Mouse (Mus musculus) intestine, postnatal 0 days (tissue): ENCODE measurements at regions not wholly inside any gene's neighbourhood (a gene's known extent, or its start where the extent isn't known, plus 50 kb on each side); places are given as distances from the start of the nearest gene placed in this dataset.

Source experiments
- ATAC-seq: fragments of 200-750 bp; cut with Nextera tagmentation; 2 replicates; pipeline ENCODE4 v1.8.0; 2017; ENCODE audit warnings: mild to moderate bottlenecking, moderate TSS enrichment, moderate library complexity
- H3K27ac ChIP-seq: fragments of 300-500 bp; sonication (generic); 2 replicates; pipeline ENCODE4 v1.5.1; 2014; ENCODE audit warnings: mild to moderate bottlenecking, low read depth, low read length, moderate library complexity
- H3K27me3 ChIP-seq: fragments of 300-500 bp; sonication (generic); replicated peaks from 2 replicates; pipeline ENCODE4 v1.6.1; 2014; ENCODE audit warnings: low read length, mixed read lengths; ENCODE audit not compliant: control insufficient read depth, insufficient read depth
- H3K36me3 ChIP-seq: fragments of 300-500 bp; sonication (generic); 2 replicates; pipeline ENCODE4 v1.6.1; 2014; ENCODE audit warnings: mild to moderate bottlenecking, moderate library complexity; ENCODE audit not compliant: control insufficient read depth, insufficient read depth
- H3K4me1 ChIP-seq: fragments of 300-500 bp; sonication (generic); replicated peaks from 2 replicates; pipeline ENCODE4 v1.6.1; 2014; ENCODE audit warnings: antibody characterized with exemption, low read length, mixed read lengths; ENCODE audit not compliant: control insufficient read depth, insufficient read depth
- H3K4me2 ChIP-seq: fragments of 300-500 bp; sonication (generic); replicated peaks from 2 replicates; pipeline ENCODE4 v1.6.1; 2014; ENCODE audit warnings: low read depth, mild to moderate bottlenecking, moderate library complexity
- H3K4me3 ChIP-seq: fragments of 300-500 bp; sonication (generic); 2 replicates; pipeline ENCODE4 v1.5.1; 2014; ENCODE audit warnings: low read depth, low read length
- H3K9ac ChIP-seq: fragments of 300-500 bp; sonication (generic); 2 replicates; pipeline ENCODE4 v1.6.1; 2014; ENCODE audit warnings: mild to moderate bottlenecking, low read depth, low read length
- H3K9me3 ChIP-seq: fragments of 300-500 bp; sonication (generic); 2 replicates; pipeline ENCODE4 v1.6.1; 2016; ENCODE audit warnings: mixed run types; ENCODE audit not compliant: control insufficient read depth
- CTCF ChIP-seq: sonication (generic); IDR thresholded peaks from 2 replicates; pipeline ENCODE4 v1.5.1; 2016; ENCODE audit warnings: low read depth, mild to moderate bottlenecking, control low read depth, antibody characterized with exemption, moderate library complexity
- WGBS: fragments of 180-500 bp; shearing (Covaris S2); extraction: QIAGEN DNeasy Blood & Tissue Kit; methylation state at CpG from one replicate; pipeline ENCODE4 v1.1.7; 2014; 5-methylcytosine and 5-hydroxymethylcytosine counted together

DNA sequence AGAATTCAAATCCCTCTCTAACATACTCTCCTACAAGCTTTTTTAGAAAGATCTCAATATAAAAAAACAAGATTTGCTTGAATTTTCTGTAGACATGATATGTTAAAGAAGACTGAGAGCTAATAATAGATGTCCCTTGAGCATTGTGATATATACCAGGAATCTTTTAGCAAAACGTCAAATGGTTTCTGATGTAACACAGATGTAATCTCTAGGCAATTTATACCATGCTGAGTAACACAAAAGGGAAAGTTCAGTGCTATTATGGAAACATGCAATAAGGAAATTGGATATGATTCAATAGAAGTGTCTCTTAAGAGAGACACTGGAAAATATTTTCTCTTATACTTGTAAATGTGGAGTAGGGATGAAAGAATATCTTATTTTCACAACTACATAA lies 434.8 kb upstream of the Fsip2 start:
- no peak for TF ChIP-seq CTCF
- no peak overlapping the region for H3K4me3 ChIP-seq
- no peak overlapping the region for H3K9ac ChIP-seq
- no peaks in the 10 kb centered on the region for H3K9me3 ChIP-seq
- no peaks in the 10 kb centered on the region for H3K27me3 ChIP-seq
- H3K36me3 ChIP-seq: no peaks in the 10 kb centered on the region
- WGBS: 39% methylated on average over 1 of the region's 1 CpGs
- H3K4me1 ChIP-seq: no peaks in the 10 kb centered on the region
- H3K27ac ChIP-seq: no peak overlapping the region
- no peak for ATAC-seq
- no peak overlapping the region for H3K4me2 ChIP-seq

DNA sequence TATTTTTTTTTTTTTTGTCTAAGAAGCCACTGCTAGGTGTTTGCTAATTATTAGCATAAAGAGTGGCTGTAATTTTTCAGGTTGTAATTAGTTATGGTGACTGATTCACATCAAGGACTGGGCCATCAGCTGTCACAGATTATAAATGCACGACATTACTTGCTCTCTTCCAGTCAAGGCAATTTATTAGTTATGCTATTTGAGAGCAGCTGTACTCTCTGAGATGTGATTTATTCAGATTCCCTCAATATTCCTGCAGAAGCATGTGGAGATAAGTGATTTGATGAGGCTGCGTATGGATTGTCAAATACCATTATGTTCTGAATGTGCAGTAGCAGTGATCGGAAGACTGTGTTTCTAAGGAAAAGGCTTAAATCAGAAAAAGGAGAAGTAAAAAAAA lies 428.3 kb upstream of the Fsip2 start:
- no peak for ATAC-seq
- Histone ChIP-seq H3K4me2 (no peak overlapping the region), H3K27me3 (no peaks in the 10 kb centered on the region), H3K36me3 (no peaks in the 10 kb centered on the region), H3K9ac (no peak overlapping the region), H3K4me3 (no peak overlapping the region), H3K27ac (no peak overlapping the region), H3K9me3 (no peaks in the 10 kb centered on the region), H3K4me1 (no peaks in the 10 kb centered on the region)
- TF ChIP-seq CTCF: no peak
- WGBS: 84% methylated on average over 3 of the region's 3 CpGs

DNA sequence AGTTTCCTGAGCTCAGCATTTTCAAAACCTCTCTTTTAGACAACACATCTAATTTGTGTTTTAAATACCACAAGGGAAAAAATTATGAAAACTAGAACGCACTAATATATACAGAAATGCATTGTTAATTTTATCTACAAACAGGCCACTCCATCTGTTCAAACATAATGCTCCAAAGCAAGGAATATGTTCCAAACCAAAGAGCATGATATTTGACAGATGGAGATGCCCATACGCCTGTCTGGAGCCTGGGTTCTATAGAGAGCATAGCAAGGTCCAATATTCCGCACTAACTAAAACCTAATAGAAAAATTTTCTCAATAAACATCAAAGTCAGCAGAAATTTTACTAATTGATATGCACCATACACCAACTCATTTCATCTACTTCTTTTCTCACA lies 423.5 kb upstream of the Fsip2 start:
- no peak overlapping the region for H3K4me3 ChIP-seq
- H3K4me1 ChIP-seq: no peaks in the 10 kb centered on the region
- H3K9ac ChIP-seq: no peak overlapping the region
- H3K36me3 ChIP-seq: no peaks in the 10 kb centered on the region
- H3K4me2 ChIP-seq: no peak overlapping the region
- ATAC-seq: no peak
- H3K27me3 ChIP-seq: no peaks in the 10 kb centered on the region
- H3K9me3 ChIP-seq: no peaks in the 10 kb centered on the region
- WGBS: 85% methylated on average over 3 of the region's 3 CpGs
- no peak overlapping the region for H3K27ac ChIP-seq
- no peak for TF ChIP-seq CTCF

DNA sequence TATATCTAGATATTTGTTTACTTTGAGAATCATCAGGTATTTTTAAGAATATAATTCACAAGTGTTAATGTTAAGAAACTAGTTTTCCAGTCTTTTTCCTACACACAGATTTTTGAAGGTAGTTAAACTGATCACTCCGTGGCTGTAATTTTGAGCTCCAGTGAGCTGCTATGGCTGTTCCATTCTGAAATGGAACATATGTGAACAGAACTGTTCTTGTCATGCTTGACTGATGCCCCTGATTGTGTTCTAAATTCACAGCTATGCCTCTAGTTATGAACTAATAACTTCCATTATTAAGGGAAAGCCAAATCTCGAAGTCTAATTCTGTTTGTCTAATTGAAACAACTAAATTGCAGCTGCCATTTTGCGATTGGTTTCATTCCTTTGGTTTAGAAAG lies 404.5 kb upstream of the Fsip2 start:
- no peaks in the 10 kb centered on the region for H3K27me3 ChIP-seq
- 78% methylated on average over 3 of the region's 3 CpGs for WGBS
- no peak overlapping the region for H3K4me2 ChIP-seq
- TF ChIP-seq CTCF: no peak
- H3K36me3 ChIP-seq: no peaks in the 10 kb centered on the region
- H3K4me1 ChIP-seq: no peaks in the 10 kb centered on the region
- ATAC-seq: no peak
- no peaks in the 10 kb centered on the region for H3K9me3 ChIP-seq
- no peak overlapping the region for H3K27ac ChIP-seq
- H3K4me3 ChIP-seq: no peak overlapping the region
- no peak overlapping the region for H3K9ac ChIP-seq

DNA sequence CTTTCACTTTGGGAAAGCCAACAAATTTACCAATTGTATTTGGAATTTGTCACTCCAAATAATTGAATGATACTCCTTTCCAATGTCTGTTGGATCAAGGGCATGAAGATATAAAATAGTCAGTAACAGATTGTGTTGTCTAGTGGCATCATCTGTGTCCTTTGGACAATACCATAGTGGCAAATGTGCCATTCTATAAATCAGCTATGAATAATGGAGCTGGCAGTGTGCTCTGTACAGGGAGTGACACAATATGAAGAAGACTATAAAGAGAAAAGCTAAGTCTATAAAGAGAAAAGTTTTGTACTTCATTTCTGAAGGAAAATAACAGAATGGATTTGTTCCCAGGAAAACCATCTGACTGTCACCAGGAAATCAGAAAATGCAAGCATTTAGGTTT lies 402.8 kb upstream of the Fsip2 start:
- no peaks in the 10 kb centered on the region for H3K36me3 ChIP-seq
- no peak overlapping the region for H3K4me3 ChIP-seq
- H3K9ac ChIP-seq: no peak overlapping the region
- no peak overlapping the region for H3K27ac ChIP-seq
- ATAC-seq: no peak
- H3K4me1 ChIP-seq: no peaks in the 10 kb centered on the region
- no peaks in the 10 kb centered on the region for H3K27me3 ChIP-seq
- no peak for TF ChIP-seq CTCF
- H3K9me3 ChIP-seq: no peaks in the 10 kb centered on the region
- H3K4me2 ChIP-seq: no peak overlapping the region

DNA sequence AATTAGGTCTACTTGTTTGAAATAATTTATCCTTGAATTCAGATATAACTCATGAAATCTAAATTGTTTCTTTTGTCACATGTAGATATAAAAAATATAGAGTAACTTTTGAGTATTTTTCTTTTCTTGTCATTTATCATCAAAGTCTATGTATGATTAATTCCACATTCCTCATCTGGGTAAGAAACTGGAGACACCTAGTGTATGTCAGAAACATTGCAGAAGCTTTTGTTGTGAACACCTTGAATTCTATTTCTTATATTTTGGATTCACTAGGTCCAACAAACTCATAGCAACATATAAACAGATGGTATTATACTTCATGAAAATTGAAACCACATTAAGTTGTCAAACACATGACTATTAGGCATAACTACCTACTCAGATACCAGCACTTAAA lies 373.1 kb upstream of the Fsip2 start:
- H3K4me2 ChIP-seq: no peak overlapping the region
- no peak for ATAC-seq
- no peak overlapping the region for H3K9ac ChIP-seq
- H3K9me3 ChIP-seq: no peaks in the 10 kb centered on the region
- H3K36me3 ChIP-seq: no peaks in the 10 kb centered on the region
- H3K4me3 ChIP-seq: no peak overlapping the region
- H3K27me3 ChIP-seq: no peaks in the 10 kb centered on the region
- no peaks in the 10 kb centered on the region for H3K4me1 ChIP-seq
- TF ChIP-seq CTCF: peak; percentile 29; the same call in 1 of the 2 replicates
- H3K27ac ChIP-seq: no peak overlapping the region

DNA sequence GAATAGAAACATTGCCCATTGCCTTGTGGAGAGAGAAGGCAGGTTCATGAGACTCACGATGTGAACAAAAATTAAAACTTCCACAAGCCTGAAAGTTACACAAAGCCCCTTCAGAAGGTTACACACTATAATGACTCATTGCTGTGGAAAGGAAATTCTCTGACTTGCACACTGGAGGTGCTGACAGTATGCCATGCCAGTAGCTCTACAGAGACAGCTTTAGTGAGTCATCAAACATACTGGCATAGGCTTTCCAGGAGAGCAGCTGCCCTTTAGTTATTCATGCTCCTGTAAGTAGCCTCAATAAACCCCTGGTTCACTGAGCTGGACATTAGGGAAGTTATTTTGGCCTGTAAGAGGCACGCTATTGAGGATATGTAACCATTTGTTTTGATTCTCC lies 371.3 kb upstream of the Fsip2 start:
- Histone ChIP-seq H3K9me3 (no peaks in the 10 kb centered on the region), H3K9ac (no peak overlapping the region), H3K27ac (no peak overlapping the region), H3K36me3 (no peaks in the 10 kb centered on the region), H3K4me3 (no peak overlapping the region), H3K4me1 (no peaks in the 10 kb centered on the region), H3K27me3 (no peaks in the 10 kb centered on the region), H3K4me2 (no peak overlapping the region)
- 82% methylated on average over 2 of the region's 2 CpGs for WGBS
- no peak for ATAC-seq
- no peak for TF ChIP-seq CTCF
